Mouse (Mus musculus) thymus, postnatal 36 days (tissue): Measurements from ENCODE around the gene Ccnd3.
"Not testable (repeated sequence)": the region's sequence is repeated elsewhere in the genome, so short reads cannot be mapped to it uniquely, and the experiment has no call there.

Source experiments
- DNase-seq, 2 experiments: peaks; one replicate each; pipeline ENCODE4 v3.0.0; 2022; ENCODE audit warnings: mixed read lengths in 2 of 2

Ccnd3 gene

GRCm38 (mm10) chr17:47596839-47597164 is 92.0 kb downstream of the Ccnd3 start:
- peak; percentile 30 to 48 for DNase-seq

DNA sequence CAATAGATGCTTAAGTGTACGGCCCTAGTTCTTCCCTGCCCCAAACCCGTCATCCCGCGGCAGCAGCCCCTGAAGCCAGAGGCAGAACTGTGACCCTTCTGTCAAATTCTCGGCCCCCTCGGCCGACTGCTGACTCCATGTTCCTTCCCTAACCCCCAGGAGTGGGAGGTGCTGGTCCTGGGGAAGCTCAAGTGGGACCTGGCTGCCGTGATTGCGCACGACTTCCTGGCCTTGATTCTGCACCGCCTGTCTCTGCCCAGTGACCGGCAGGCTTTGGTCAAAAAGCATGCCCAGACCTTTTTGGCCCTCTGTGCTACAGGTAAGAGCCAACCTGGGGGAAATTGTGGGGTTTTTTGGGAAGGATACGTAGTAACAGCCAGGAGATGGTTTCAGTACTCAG is 92.4 kb downstream of the Ccnd3 start:
- DNase-seq, result peak; percentile 33 to 59

DNA sequence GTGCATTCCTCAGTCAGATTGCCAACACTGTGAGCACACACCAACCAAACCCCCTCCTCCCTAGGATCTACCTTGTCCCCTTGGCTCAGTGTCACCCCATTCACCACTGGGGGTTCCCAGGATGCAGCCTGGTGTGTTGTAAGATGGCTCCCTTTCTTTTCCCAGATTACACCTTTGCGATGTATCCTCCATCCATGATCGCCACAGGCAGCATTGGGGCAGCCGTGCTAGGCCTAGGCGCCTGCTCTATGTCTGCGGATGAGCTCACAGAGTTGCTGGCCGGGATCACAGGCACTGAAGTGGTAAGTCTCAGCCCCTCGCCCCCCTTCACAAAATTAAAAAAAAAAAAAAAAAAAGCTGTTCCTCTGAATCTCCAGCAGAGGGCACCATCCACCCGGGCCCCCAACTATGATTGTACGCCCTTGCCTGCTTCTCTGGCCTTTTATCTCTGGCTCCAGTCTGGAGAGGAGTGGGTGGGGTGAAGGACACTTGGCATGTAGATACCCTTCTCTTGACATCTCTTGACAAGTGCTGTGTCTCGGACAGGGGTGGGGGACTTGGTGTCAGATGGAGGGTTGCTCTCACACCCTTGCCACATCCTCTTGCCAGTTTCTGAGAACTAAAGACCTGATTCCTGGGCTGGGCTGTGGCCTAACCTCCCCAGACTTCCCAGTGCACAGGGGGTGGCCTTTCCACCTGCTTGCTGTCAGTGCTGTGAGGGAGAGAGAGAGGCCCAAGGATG is 93.2 kb downstream of the Ccnd3 start:
- DNase-seq, result peak; percentile 59 to 69

DNA sequence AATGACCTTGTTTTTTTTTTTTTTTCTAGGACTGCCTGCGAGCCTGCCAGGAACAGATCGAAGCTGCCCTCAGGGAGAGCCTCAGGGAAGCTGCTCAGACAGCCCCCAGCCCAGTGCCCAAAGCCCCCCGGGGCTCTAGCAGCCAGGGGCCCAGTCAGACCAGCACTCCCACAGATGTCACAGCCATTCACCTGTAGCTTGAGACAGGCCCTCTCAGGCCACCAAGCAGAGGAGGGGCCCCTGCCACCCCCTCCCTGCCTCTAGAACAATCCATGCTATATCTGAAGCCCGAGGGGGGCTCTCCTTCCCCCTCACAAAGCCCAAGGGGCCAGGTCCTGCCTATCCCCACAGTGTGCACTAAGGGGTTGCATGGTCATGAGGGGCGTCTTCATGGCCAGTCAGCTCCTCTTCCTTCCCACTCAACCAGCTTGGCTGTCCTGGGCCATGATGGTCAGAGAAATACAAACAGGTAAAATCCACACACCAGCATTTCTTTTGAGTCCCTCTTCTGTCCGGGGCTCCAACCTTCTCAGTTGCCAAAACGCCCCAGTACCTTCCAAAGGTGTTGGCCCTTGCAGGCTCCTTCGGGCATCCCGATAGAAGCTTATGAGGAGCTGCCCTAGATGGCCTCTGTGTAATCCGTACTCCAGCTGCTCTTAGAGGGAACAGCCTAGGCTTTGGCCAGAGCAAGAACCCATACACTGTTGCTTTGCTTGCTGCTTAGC is 93.9 kb downstream of the Ccnd3 start:
- peak; percentile 17 to 52 for DNase-seq

DNA sequence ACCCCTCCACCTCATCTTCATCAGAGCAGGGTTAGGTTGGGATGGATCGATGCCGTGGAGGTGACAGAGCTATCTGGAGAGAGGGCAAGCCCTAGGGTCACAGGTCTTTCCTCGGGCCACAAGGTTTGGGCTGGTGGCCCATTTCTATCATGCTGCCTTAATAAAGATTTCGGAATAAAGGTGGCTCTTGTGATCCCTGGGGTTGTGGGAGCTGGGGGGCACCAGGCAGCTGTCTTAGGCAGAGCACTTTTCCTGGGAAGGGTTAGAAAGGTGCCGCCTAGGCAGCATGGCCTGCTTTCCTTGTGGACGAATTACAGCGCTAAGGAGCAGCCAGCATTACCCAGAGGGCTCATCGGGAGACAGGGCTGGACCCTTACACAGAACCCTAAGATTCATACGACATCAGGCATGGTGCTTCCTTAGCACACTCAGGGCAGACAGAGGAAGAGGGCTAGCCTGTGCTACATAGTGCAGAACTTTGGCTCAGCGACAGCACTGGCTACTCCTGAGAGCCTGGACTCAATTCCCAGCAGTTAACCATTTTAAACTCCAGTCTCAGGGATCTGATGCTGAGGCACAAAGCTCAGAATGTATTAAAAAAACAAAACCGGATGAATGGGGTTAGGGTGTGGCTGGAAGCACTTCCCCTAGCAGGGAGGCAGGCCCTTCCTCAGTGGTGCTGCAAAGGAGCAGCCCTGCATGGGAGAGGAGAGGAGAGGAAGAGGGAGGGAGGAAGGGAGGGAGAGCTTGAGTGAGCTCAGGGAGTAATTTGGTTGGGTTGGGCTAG is 94.9 kb downstream of the Ccnd3 start:
- DNase-seq, result peak; percentile 44 to 69

GRCm38 (mm10) chr17:47600601-47601388 is 95.9 kb downstream of the Ccnd3 start:
- peak; percentile 50 to 62 for DNase-seq

DNA sequence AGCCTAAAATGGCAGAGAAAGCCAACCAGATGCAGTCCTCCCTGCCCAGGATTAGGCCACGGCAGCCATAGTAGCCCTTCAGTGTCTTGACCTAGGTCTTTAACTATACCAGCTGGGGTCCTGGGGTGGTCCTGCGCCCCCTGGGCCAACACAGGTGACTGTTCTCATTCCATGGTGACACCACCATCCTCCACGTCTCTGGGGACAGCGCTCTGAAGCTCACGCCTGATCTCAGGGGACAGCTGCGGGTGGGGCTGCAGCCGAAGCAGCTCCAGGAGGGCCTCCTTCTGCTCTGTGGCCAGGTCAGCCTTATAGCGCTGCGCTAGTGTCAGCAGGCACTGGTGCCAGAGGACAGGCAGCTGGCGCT is 96.5 kb downstream of the Ccnd3 start:
- peak; percentile 17 to 59 for DNase-seq

GRCm38 (mm10) chr17:47602289-47602688 is 97.4 kb downstream of the Ccnd3 start:
- peak in 1 of 2 experiments; percentile 34 for DNase-seq

DNA sequence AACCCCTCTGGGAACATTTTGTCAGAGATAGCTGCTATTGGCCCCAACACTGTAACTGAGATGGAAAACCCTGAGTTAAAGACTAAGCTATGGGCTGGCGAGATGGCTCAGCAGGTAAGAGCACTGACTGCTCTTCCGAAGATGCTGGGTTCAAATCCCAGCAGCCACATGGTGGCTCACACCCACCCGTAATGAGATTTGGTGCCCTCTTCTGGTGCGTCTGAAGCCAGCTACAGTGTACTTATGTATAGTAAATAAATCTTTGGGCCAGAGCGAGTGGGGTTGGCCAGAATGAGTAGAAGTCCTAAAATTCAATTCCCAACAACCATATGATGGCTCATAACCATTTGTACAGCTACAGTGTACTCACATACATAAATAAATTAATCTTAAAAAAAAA is 101.4 kb downstream of the Ccnd3 start:
- DNase-seq, result peak; percentile 64 to 69

- no peak for DNase-seq
Measured at GRCm38 (mm10) chr17:47609182-47609581, 104.3 kb downstream of the Ccnd3 start.

- DNase-seq, result peak; percentile 95
Measured at GRCm38 (mm10) chr17:47610849-47611660, 106.2 kb downstream of the Ccnd3 start, which contains the start of the genes Bysl, Med20 and Gm20517. Gene Bysl (minus strand): TSS chr17:47611492. Gene Med20 (plus strand): TSS chr17:47611582. Gene Gm20517 (plus strand): TSS chr17:47611589.

- DNase-seq, result no peak
Measured at GRCm38 (mm10) chr17:47611661-47611982, 106.8 kb downstream of the Ccnd3 start.

- peak; percentile 54 to 55 for DNase-seq
Measured at GRCm38 (mm10) chr17:47614018-47614417, 109.2 kb downstream of the Ccnd3 start.

GRCm38 (mm10) chr17:47616119-47616518 is 111.3 kb downstream of the Ccnd3 start:
- DNase-seq, result no peak

- no peak for DNase-seq
Measured at GRCm38 (mm10) chr17:47616652-47617051, 111.8 kb downstream of the Ccnd3 start.

DNA sequence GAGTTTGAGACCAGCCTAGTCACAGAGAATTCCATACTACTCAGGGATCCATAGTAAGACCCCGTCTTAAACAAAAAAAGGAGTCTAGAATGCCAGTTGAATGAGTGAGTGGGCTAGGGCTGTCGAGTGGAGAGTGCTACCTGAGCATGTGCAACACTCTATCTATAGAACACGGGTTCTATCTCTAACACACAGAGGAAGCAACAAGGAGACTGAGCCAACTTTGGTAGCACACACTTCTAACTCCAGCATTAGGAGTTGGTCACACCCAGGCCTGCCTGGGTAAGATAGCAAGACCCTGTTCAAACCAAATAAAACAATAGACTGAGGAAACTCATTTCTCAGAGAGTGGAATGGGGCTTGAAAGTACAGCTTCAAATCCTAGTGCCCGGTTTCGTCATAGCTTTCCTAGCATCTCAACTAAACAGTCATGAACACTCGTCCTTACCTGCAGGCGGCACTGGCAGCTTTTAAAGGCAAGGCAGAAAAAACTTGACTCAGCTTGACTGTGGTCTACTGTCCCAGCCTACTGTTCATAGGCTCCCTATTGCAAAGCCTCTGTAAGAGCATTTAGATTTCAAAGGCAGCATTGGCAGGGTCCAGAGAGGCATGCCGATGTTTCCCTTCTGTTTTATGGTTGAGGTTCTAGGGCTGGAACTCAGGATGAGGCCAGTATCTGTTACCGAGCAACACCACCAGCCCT is 112.9 kb downstream of the Ccnd3 start:
- DNase-seq, result no peak

DNA sequence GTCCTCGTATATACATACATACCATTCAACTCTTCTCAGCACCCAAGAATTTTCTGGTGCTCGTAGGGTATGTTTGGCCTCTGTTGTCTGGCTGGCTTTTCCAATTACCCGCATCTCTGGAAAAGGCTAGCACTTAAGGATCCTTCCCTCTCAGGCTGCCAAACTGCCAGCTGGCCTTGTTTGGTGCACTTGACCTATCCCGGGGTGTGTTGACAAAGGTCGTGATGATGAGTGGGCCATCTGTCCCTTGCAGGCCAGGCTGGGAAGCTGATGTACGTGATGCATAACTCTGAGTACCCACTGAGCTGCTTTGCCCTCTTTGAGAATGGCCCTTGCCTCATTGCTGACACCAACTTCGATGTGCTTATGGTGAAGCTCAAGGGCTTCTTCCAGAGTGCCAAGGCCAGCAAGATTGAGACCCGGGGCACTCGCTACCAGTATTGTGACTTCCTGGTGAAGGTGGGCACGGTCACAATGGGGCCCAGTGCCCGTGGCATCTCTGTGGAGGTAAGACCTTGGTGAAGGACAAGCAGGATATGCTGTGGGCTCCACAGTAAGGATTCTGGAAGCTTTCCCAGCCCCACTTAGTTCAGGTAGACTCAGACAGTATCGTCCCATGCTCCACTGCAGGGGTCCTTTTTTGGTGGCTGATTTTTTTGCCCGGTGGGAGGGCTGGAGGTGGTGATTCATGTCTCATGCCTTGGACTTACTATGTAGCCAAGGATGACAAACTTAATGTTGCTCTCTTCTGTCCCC is 113.9 kb downstream of the Ccnd3 start:
- DNase-seq, result no peak

DNA sequence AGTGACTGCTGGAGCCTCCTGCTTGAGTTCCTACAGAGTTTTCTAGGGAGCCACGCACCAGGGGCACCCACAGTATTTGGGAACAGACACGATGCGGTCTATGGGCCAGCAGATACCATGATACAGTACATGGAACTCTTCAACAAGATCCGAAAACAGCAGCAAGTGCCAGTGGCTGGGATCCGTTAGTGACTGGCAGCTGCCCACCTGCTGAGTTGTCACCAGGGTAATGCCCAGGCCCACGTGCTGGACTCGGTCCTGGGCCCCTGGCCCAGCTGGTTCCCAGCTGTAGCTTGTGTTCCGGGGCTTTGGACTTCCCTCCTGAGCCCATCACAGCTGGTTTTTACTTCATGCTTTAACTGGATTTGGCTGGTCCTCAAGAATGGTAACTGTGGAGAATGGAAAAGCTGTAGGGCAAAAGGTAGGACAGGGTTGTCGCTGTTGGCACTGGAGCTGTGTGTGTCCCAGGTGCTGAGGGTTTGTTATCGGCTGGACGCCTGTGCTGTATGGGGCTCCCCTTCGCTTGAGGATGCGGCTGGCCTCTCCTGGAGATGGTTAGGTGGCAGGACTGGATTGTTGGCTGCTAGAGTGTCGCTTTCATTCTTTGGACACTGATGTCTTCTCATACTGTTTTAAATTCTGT is 118.2 kb downstream of the Ccnd3 start:
- DNase-seq, result no peak

GRCm38 (mm10) chr17:47624572-47624971 is 119.7 kb downstream of the Ccnd3 start:
- DNase-seq, result not testable (repeated sequence)

DNA sequence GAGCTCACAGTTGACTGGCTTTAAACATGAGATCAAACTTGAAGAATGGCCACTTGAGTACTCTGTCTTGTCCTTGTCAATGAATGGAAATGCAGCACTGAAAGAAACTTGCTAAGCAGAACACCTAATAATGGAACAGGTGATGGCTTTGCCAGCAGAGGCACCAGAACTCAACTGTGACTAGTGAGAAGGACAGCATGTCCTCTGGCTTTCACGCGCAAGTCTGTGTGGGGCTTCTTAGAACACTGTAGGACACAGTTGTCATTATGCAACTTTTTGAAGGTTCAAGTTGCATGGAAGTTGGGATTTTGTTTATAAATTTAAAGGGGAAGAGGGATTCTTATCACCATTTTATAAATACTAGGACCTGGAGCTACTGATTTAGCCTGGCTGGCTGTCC is 120.2 kb downstream of the Ccnd3 start:
- DNase-seq, result no peak
